Mouse (Mus musculus): Measurements from ENCODE around the gene Psmb3. TPM values are rescaled to one million over a fixed set of nuclear protein-coding genes. Genes with fewer than 3 reads are reported as not detected.

Psmb3 gene
- polyA plus RNA-seq, 1 experiment from 2014 or later, result 468 TPM

DNA sequence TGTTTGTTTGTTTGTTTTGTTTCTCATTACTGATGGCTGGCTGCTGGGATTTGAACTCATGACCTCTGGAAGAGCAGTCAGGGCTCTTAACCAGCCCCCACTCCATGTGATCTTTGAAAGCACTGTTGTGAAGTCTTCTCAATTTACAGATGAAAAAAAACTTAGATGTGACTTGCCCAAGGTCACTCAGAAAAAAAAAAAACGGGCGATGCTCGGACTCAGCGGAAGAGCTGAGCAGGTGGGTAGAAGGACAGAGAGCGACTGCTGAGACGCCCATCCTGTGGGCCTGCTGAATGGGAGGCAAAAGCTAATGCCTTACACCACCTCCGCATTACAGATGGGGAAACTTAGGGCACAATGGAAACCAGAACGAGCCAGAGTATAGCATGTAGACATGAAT lies 6.5 kb upstream of the Psmb3 start:
- Histone ChIP-seq H3K9ac (ENCODE audit: low read depth, low read length) (no peak overlapping the region), H3K4me2 (replicated peaks; ENCODE audit: low read depth, low read length) (no peak overlapping the region), H3K27ac (ENCODE audit: low read depth, low read length) (no peak overlapping the region), H3K9me3 (ENCODE audit: control insufficient read depth, low read length) (no peaks in the 10 kb centered on the region), H3K27me3 (ENCODE audit: control insufficient read depth, insufficient read depth, low read length) (no peaks in the 10 kb centered on the region), H3K4me3 (ENCODE audit: low read depth, low read length) (no peak overlapping the region), H3K4me1 (replicated peaks; ENCODE audit: control insufficient read depth, insufficient read depth, low read length) (peaks cover 22% of the 10 kb centered on the region), H3K36me3 (ENCODE audit: control insufficient read depth, insufficient read depth, low read length) (peaks cover 4% of the 10 kb centered on the region; the same call in 1 of the 2 replicates)
- DNase-seq (ENCODE audit: low spot score) (no peak), ATAC-seq (ENCODE audit: low FRiP score) (no peak)
- WGBS, result 76% methylated on average over 8 of the region's 8 CpGs

DNA sequence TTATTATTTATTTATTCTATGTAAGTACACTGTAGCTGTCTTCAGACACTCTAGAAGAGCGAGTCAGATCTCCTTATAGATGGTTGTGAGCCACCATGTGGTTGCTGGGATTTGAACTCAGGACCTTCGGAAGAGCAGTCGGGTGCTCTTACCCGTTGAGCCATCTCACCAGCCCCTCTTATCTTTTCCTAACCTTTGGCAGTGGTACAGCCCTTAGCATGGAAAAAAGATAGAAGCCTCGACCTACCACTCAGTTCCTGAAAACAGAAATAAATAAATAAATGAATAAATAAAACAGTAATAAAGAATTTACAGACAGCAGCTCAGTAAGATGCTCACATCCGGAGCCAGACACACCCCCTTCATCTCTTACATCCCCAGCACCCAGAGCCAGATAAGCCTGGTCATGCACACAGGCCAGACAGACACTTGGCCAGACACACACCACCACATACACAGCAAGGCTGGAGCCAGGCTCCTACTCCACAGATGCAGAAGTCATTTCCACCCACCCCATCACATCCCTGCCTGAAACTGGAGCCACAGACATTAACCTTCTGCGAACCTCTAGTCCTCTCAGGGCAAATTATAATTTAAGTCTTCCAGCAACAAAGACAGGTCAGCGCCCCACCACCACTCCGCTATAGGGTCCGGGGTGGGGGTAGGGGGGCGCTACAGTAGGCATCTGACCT lies 5.9 kb upstream of the Psmb3 start:
- H3K36me3 ChIP-seq (ENCODE audit: control insufficient read depth, insufficient read depth, low read length), result peaks cover 4% of the 10 kb centered on the region; the same call in 1 of the 2 replicates
- 61% methylated on average over 11 of the region's 11 CpGs for WGBS

DNA sequence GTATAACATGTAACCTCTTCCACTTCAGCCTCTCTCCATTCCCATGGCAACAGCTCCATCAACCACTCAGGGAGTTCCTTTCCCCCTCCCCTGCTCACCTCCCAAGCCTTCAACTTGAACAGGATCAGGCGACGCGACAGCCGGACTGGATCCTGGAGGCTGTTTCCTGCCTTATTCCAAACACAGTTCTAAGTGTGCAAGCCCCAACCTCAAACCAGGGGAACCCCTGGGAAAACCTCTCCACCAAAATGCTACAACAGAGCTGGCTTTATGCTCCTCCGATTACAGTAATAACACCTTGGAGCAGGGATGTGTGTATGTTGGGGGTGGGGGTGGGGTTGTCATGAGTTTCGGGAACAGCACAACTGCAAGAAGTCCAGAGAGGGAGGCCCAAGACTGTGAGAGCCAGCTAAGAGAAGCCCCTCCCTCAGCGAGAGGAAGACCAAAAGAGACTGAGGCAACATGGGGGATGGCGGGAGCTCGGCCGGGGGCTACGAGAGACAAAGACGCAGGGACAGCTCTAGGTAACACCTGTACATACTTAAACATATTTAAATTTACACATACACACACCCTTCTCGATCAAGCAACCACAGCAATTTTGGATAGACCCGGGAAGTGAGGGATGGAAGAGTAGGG lies 5.2 kb upstream of the Psmb3 start:
- peaks cover 22% of the 10 kb centered on the region for H3K4me1 ChIP-seq (replicated peaks; ENCODE audit: control insufficient read depth, insufficient read depth, low read length)
- no peaks in the 10 kb centered on the region for H3K27me3 ChIP-seq (ENCODE audit: control insufficient read depth, insufficient read depth, low read length)
- peak overlapping the region; percentile 97 for H3K9ac ChIP-seq (ENCODE audit: low read depth, low read length)
- H3K4me2 ChIP-seq (replicated peaks; ENCODE audit: low read depth, low read length), result peak overlapping the region; percentile 96
- WGBS, result 2% methylated on average over 14 of the region's 14 CpGs
- peak overlapping the region; percentile 89 for H3K4me3 ChIP-seq (ENCODE audit: low read depth, low read length)
- ATAC-seq (ENCODE audit: low FRiP score), result no peak
- no peaks in the 10 kb centered on the region for H3K9me3 ChIP-seq (ENCODE audit: control insufficient read depth, low read length)
- DNase-seq (ENCODE audit: low spot score), result peak; percentile 55
- no peaks in the 10 kb centered on the region for H3K36me3 ChIP-seq (ENCODE audit: control insufficient read depth, insufficient read depth, low read length)
- H3K27ac ChIP-seq (ENCODE audit: low read depth, low read length), result peak overlapping the region; percentile 98

More for the DNA sequence above, 5.9 kb upstream of the Psmb3 start:
- Histone ChIP-seq H3K4me2 (replicated peaks; ENCODE audit: low read depth, low read length) (peak overlapping the region; percentile 96), H3K27me3 (ENCODE audit: control insufficient read depth, insufficient read depth, low read length) (no peaks in the 10 kb centered on the region), H3K4me3 (ENCODE audit: low read depth, low read length) (peak overlapping the region; percentile 89), H3K4me1 (replicated peaks; ENCODE audit: control insufficient read depth, insufficient read depth, low read length) (peaks cover 22% of the 10 kb centered on the region), H3K27ac (ENCODE audit: low read depth, low read length) (peak overlapping the region; percentile 98), H3K9ac (ENCODE audit: low read depth, low read length) (peak overlapping the region; percentile 97; the same call in 1 of the 2 replicates), H3K9me3 (ENCODE audit: control insufficient read depth, low read length) (no peaks in the 10 kb centered on the region)
- no peak for DNase-seq (ENCODE audit: low spot score)
- no peak for ATAC-seq (ENCODE audit: low FRiP score)

DNA sequence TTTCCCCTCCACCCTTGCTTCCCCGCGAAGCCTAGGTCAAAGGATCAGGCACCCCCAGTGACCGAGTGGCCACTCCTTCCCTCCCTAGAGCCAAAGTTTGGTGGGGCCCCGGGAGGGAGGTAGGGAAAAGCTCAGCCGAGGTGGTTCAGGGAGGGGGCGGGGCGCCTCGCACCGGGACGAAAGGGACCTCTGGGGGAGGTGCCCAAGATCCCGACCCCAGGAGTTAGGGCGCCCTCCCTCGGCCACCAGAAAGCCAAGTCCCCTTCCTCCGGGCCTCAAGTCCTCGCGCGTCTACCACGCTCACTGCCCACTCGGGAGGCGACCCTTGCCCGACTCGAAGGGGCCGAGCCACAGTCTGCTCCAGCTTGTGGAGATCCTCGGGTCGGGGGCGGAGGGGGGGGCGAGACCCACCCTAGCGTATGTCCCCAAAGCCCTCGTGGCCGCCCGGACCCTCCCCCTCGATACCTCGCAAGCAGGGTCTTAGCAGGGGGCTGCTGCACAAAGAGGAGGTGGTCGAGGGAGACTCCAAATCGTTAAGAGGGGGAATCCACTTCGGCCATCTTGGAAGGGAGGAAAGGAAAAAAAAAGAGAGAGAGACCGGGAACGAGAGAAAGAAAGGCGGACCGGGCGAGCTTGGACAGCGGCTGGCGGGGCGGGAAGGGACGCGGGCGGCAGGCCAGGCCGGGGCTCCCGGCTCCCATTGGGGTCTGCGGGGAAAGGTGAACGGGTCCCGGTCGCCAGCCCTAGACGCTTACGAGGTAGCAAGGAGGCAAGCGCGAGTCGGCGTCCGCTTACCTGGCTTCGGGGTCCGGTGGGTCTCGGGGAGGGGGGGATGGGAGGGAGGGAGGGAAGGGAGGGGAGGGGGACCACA lies 4.2 kb upstream of the Psmb3 start:
- peak; percentile 84 for DNase-seq (ENCODE audit: low spot score)
- Histone ChIP-seq H3K9ac (ENCODE audit: low read depth, low read length) (peak overlapping the region; percentile 97), H3K4me1 (replicated peaks; ENCODE audit: control insufficient read depth, insufficient read depth, low read length) (peaks cover 24% of the 10 kb centered on the region), H3K4me3 (ENCODE audit: low read depth, low read length) (peak overlapping the region; percentile 89), H3K4me2 (replicated peaks; ENCODE audit: low read depth, low read length) (peak overlapping the region; percentile 96), H3K27me3 (ENCODE audit: control insufficient read depth, insufficient read depth, low read length) (no peaks in the 10 kb centered on the region), H3K36me3 (ENCODE audit: control insufficient read depth, insufficient read depth, low read length) (no peaks in the 10 kb centered on the region), H3K27ac (ENCODE audit: low read depth, low read length) (peak overlapping the region; percentile 98), H3K9me3 (ENCODE audit: control insufficient read depth, low read length) (no peaks in the 10 kb centered on the region)
- WGBS, result under 1% methylated on average over 49 of the region's 63 CpGs
- peak; percentile 6 for ATAC-seq (ENCODE audit: low FRiP score)

DNA sequence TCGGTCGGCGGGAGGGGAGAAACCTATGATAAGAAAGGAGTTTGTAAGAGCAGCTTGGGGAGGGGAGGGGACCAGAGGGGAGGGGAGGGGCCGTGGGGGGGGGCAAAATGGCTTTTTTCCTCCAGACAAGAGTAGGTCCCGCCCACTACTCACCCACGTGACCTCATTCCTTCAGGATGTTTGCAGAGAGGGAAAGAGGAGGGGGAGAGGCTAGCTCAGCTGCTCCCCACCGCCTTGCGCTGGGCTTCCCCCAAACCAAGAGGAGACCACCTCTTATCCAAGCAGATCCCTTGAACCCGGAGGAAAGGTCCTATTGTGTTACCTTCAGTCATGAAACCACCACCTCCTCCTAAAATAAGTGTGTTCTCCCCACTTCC lies 3.6 kb upstream of the Psmb3 start:
- no peaks in the 10 kb centered on the region for H3K27me3 ChIP-seq (ENCODE audit: control insufficient read depth, insufficient read depth, low read length)
- no peaks in the 10 kb centered on the region for H3K9me3 ChIP-seq (ENCODE audit: control insufficient read depth, low read length)
- peaks cover 27% of the 10 kb centered on the region for H3K4me1 ChIP-seq (replicated peaks; ENCODE audit: control insufficient read depth, insufficient read depth, low read length)
- peak overlapping the region; percentile 96 for H3K4me2 ChIP-seq (replicated peaks; ENCODE audit: low read depth, low read length)
- peak overlapping the region; percentile 89 for H3K4me3 ChIP-seq (ENCODE audit: low read depth, low read length)
- peak; percentile 95 for DNase-seq (ENCODE audit: low spot score)
- H3K9ac ChIP-seq (ENCODE audit: low read depth, low read length), result peak overlapping the region; percentile 97
- WGBS, result 0% methylated on average over 5 of the region's 9 CpGs
- ATAC-seq (ENCODE audit: low FRiP score), result peak; percentile 62
- no peaks in the 10 kb centered on the region for H3K36me3 ChIP-seq (ENCODE audit: control insufficient read depth, insufficient read depth, low read length)
- peak overlapping the region; percentile 98 for H3K27ac ChIP-seq (ENCODE audit: low read depth, low read length)

DNA sequence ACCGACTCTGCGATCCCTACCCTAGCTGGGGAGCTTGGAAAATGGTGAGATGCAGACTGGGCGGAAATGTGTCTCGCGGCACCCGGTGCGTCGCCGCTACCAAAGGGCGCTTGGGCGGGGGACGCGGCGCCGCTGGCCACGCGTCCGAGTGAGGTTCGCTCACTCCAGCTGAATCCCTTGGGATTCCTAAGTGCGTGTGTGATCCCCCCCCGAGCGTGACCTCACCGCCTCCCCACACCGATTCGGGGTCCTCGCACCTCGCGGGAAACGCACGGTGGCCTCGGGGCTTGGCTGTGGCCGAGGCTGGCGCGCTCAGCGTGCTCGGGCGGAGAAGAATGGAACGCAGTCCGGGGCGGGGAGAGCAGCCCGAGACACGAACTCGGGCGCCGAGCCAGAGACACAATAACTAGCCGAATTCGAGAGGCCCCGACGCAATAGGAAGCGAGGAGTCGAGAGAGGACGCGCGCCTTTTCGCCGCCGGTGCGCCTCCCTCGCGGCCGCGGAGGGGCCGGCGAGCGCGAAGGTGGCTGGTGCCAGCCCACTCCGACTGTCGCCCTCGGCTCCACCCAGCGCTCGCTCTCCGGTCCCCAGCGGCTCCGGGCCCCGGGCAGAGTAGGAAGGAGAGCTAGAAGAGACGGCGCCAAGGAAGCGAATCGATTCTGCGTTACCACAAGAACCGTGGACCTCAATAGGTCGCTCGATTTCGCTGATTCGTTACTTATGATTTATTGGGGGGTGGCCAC lies 3.0 kb upstream of the Psmb3 start, which contains the start of gene Pcgf2:
Gene Pcgf2, minus strand, starts transcription at position 495 of the 743 bp plus-strand sequence.
- H3K4me1 ChIP-seq (replicated peaks; ENCODE audit: control insufficient read depth, insufficient read depth, low read length), result peaks cover 27% of the 10 kb centered on the region
- peak within 1 kb of the TSS; percentile 97 for H3K9ac ChIP-seq (ENCODE audit: low read depth, low read length)
- DNase-seq (ENCODE audit: low spot score), result peak; percentile 81
- H3K4me2 ChIP-seq (replicated peaks; ENCODE audit: low read depth, low read length), result peak within 1 kb of the TSS; percentile 96
- no peaks in the 10 kb centered on the region for H3K36me3 ChIP-seq (ENCODE audit: control insufficient read depth, insufficient read depth, low read length)
- H3K27me3 ChIP-seq (ENCODE audit: control insufficient read depth, insufficient read depth, low read length), result no peaks in the 10 kb centered on the region
- H3K4me3 ChIP-seq (ENCODE audit: low read depth, low read length), result peak within 1 kb of the TSS; percentile 89
- no peaks in the 10 kb centered on the region for H3K9me3 ChIP-seq (ENCODE audit: control insufficient read depth, low read length)
- WGBS, result under 1% methylated on average over 77 of the region's 85 CpGs
- peak within 1 kb of the TSS; percentile 98 for H3K27ac ChIP-seq (ENCODE audit: low read depth, low read length)
- peak; percentile 23 for ATAC-seq (ENCODE audit: low FRiP score)

DNA sequence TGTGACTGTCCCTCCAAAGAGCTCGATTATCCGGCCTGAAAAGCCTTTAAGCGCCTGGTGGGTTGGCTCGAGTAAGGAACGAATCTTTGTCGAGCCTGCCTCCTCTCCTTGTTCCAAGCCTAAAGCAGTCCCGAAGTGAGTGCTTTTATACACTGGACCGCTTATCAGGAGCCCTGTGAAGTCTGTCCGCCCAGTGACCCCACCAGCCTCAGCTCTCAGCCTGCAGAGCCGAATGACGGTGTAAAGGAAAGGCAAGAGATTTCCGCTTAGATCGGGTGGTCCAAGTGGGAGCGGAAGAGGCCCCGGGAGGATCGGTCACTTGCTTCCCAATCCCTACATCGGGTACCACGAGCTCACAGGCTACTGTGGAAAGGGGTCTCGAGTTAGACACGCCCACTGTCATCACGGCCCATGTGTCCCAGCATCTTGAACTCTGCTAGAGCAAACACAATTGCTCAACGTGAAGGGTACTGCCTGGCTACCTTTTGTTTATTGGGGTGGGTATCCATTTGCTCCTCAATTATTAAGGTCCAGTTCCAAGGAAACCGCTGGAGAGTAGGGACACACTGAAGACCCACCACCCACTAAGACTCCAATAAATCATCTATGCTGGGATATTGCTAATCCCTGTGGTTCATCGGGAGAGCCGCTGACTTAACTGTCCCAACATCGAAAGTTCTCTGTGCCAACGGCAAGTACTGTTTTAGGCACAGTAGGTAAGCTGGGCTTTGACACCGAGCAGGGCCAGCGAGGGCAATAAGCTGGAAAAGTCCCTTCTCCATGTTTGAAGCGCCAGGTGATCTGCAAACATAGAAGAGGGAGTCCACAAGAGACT lies 2.2 kb upstream of the Psmb3 start:
- Histone ChIP-seq H3K27me3 (ENCODE audit: control insufficient read depth, insufficient read depth, low read length) (no peaks in the 10 kb centered on the region), H3K9ac (ENCODE audit: low read depth, low read length) (peak overlapping the region; percentile 97), H3K4me3 (ENCODE audit: low read depth, low read length) (peak overlapping the region; percentile 89), H3K9me3 (ENCODE audit: control insufficient read depth, low read length) (no peaks in the 10 kb centered on the region), H3K36me3 (ENCODE audit: control insufficient read depth, insufficient read depth, low read length) (no peaks in the 10 kb centered on the region), H3K4me1 (replicated peaks; ENCODE audit: control insufficient read depth, insufficient read depth, low read length) (peaks cover 19% of the 10 kb centered on the region), H3K4me2 (replicated peaks; ENCODE audit: low read depth, low read length) (peak overlapping the region; percentile 96), H3K27ac (ENCODE audit: low read depth, low read length) (peak overlapping the region; percentile 98)
- WGBS, result 19% methylated on average over 30 of the region's 30 CpGs
- DNase-seq (ENCODE audit: low spot score), result no peak
- no peak for ATAC-seq (ENCODE audit: low FRiP score)
